Mouse (Mus musculus) mature B cell (primary cell): ENCODE measurements around the gene Enthd1.

Source experiments
- in situ Hi-C: fragments of 300-500 bp; cut with MboI; formaldehyde crosslinking; loops from 2 replicates; pipeline ENCODE4 v1.14.3; 2019

Gene Enthd1

DNA sequence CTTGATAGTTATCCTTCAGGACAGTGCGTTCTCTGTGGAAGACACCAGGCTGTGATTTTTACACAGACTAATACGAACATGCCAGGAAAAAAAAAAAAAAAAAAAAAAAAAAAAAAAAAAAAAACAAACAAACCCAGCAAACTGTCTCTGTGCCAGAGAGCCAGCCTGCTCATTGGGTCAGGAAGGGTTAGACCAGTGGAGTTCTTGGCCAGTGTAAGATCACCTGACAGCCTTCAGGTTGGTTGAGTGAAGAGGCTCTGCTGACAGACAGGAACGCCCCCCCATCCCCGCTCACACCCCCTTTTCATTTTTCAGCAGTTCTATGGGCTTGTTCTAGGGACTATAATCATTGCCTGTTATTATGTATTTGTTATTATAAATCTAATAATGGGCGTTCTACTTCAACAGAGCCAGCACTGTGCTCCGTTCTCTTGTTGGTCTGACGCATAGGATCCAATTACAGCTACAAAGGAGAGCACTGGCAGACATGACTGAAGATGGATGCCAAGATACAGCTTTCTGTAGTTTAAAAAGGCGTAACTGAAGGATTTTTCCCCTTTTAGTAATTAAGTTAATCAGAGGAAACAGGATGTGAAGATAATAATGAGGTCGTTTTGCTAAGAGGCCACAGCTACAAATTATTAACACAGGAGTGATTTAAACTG, 81.8 kb downstream of the Enthd1 start:
- in situ Hi-C loops = no loop called here

DNA sequence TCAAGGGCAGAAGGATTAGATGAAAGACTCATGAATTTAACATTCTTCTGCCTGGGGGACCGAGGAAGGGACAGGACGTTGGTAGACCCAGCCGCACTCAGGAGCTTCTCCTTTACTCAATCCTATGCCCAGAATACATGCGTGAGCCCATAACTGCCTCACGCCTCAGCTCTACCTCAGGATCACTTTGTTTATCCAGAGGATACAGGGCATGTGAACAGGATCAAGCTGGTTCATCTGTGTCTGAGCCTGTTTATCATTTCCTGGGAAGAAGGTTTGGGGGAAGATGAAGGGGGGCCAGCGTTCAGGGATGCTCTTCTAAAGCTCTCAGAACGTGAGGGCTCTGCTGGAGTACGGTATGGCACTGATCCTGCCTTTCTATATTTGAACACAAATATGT, 82.6 kb downstream of the Enthd1 start:
- in situ Hi-C loops = no loop called here

DNA sequence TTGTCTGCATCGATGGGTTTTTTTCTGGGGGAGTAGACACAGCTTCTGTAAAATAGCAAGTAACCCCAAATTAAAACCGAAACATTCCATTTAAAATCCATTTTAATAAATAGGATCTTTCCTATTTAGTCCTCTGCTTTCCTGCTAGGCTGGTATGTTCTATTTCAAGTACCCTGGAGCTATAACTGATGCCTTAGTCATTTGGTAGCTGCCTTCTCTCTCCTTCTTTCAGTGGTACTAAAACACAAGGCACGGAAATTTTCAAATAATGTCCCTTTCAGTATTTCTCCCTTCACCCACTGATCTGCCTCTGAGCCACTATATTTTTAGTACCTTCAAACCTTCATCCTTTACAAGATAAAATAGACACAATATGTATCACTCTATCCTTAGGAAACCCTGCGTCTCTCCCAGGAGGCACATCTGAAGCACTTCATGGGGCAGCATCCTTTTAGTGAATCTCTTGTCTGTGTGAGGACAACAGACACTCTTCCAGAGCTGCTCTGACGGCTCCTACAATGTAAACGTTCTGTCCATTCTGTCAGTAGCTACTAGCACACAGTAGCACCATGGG, 90.4 kb downstream of the Enthd1 start:
- in situ Hi-C loops = no loop called here

DNA sequence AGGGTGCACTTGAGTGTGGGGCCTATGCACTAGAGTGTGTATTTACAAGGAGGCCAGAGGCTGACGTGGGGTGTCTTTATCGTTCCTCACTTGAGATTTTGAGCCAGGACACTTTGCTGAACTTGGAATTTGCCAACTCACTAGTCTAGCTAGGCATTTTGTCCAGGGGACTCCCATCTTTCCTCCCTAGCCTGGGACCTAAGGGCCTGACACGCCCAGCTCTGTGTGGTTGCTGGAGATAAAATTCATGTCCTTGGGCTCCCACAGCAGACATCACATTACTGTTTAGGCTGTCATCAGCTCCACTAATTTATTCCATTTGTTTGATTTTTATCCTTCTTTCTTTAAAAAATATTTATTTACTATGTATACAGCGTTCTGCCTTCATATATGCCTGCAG, 97.1 kb downstream of the Enthd1 start:
- in situ Hi-C loops = no loop called here

DNA sequence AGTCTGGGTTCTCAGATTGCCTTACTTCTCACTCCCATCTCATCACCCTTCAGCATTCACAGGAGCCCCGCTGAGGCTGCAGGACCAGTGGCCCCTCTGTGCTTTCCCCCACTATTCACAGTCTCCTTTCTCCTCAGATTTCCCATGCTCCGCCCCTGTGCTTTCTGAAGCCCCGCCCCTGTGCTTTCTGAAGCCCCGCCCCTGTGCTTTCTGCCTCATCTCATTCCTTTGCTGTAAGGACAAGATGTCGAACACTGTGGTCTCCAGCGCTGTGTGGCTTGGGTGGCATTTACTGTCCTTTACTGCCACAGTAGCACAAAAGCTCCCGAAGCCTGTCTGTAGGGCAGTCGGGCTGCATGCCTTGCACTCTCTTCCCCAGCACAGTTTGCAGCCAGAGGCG, 102.8 kb downstream of the Enthd1 start:
- in situ Hi-C loops = no loop called here

DNA sequence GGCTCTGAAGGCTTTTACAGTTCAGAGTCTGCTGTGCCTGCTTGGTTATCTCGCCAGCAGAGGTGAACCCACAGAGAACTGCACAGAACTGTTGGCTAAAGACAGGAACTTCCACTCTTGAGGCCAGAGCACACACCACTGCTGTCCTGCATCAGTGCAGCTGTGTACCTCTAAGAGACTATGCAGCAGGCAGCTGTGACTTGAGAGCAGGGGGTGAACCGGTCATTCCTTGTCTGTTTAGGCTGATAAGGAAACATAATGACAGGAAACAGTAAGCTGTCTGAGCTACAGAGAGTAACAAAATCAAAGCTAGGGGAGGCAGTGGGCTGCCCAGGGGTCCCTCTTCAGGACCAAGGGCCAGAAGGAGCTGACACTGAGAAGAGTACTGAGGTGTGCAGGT, 103.5 kb downstream of the Enthd1 start:
- in situ Hi-C loops = no loop called here

DNA sequence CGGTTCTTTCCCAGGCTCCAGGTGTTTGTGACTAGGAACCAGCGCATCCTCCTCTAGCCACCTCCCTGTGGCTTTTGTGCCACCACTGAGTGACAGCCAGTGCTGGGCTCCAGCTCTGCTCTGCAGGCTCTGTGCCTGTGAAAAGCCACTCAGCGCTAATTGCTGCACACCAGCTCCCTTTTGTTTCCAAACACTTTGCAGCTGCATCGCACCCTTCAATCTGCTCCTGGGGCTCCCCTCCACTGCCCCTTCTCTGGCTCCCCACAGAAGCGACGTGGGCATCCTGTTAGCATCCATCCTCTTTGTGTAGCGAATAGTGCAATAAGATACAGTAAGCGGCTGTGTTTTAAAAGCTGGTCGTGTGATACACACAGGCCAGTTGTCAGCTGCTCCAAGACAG, 104.9 kb downstream of the Enthd1 start:
- in situ Hi-C loops = no loop called here

DNA sequence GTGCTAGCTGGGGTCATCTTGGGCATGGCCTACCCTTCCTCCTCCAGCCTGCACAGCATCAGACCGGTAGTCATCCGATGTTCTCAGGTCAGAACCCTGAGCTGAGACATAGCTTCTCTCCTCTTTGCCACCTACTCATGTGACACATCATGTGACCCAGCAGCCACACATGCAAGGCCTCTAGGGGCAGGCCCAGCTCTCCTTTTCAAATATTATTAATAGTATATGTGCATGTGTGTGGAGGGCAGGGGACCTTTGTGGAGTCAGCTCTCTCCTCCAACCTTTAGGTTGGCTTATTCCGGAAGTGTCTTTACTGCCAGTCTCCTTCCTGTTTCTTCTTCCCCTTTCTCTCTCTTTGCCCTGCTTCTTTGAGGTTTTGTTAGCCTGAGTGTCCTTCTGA, 107.0 kb downstream of the Enthd1 start:
- in situ Hi-C loops = no loop called here

DNA sequence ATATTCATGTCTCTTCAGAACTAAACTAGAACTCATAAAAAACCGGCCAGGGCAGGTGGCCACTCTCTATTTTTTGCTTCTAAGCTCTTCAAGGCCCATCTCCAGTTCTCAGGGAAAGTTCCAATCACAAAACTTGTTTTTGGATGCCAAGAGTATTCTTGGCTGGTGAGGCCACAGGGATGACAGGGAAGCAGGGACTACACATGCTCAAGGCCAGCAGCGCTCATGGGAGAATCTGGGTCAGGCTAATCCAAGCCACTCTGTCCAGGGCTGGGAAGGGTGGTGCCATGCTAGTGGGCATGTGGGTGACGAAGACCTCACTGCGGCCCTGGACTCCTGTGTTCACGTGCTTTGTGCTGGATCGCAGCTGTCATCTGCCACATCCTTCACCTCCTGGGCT, 110.5 kb downstream of the Enthd1 start:
- in situ Hi-C loops = no loop called here

DNA sequence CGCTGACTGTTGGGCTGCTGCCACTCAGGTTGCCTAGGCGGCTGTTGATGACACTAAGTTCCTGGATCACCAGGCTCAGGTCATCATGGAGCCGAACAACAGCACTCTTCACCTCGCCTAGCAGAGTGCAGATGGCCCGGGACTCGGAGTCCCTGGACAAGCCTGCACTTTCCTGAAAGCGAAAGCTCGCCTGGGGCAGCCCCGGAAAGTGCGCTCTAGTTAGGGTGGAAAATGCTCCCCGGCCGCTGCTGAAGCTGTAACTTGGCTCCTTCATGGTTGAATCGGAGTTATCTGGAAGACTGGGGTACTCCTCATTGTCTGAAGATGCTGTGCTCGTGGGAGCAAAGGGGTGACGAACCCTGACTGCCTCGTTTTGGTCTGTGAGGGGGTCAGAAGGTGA, 112.5 kb downstream of the Enthd1 start:
- in situ Hi-C loops = no loop called here

DNA sequence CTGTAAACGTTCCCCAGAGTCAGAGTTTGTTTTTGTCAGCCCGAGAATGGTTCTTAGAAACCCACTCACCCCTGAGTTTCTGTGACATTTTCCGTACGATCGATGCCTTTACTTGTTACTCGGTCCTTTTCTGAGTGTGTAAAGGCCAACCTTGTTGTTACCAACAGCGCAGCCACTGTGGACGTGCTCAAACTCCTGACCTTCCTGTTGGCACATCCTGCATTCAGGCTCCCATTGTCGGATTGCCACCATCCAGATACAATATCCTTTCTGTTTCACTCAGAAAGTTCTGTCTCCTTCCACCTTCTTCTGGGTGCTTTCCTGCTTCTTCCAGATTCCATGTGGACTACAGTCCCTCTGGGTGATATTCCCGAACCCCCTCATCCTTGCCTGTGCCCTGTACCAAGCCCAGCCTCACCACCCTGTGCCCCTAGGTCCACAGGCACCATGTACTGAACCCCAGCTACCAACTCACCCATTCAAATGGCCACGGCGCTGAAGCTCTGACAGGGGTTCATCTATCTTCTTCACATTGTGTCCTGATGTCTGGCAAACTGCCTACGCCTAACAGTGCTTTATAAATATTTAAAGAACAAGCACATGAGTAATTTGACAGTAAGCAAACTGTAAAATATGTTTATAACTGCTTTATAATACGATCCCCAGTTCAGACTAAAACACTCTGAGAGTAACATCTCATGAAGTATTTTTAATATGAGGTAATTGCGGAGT, 118.8 kb downstream of the Enthd1 start:
- in situ Hi-C loops = no loop called here

DNA sequence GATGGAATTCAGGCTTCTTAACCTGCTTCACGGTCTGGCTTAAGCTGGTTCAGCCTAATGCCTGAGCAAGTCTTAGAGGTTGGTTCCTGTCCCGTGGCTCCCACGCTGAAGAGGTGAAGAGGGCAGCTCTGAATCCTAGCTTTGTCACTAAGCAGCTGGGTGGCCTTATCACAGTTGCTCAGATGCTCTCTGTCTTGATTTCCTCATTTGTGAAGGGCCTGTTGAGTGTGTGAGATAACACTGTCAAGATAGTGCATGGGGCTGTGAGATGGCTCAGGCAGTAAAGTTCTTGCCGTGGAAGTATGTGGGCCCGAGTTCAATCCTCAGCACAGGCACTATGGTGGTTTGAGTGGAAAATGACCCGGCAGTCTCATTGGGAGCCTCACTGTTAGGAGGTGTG, 124.8 kb downstream of the Enthd1 start:
- in situ Hi-C loops = no loop called here

DNA sequence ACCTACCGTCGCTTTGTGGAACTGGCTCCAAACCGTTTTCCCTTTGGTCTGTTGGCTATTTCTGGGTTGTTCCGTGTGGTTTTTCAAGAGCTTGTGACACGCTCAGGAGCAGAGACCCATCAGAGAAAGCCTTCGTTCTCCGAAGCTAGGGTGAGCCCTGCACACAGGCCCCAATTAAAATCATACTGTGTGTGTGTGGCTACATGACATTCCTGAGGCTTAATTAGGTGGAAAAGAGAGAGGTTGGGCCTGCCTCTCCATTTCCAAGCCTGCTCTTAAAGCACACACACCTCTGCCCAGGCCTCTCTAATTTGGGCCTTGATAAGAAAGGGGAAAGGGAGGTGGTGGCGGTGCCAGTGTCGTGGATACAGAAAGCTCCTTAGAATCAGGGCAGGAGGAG, 126.5 kb downstream of the Enthd1 start:
- in situ Hi-C loops = no loop called here

DNA sequence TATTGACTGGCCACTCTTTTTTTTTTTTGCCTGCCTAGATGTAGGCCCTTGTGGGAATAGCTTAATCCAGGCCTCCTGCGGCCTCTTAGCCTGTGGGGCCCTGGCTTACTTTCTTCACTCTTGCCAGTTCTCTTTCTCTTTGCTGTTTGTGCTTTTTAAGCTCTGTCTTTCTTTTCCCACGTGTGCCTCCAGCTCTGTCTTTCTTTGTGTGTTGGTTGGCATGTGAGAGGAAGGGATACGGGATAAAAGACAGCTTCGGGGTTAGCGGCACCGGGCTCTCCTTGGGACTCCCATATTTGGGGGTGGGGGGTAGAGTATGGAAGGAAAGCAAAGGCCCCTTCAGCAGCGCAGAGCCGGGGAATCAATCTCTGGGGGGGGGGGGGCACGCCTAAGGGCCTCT, 127.0 kb downstream of the Enthd1 start:
- in situ Hi-C loops = no loop called here

DNA sequence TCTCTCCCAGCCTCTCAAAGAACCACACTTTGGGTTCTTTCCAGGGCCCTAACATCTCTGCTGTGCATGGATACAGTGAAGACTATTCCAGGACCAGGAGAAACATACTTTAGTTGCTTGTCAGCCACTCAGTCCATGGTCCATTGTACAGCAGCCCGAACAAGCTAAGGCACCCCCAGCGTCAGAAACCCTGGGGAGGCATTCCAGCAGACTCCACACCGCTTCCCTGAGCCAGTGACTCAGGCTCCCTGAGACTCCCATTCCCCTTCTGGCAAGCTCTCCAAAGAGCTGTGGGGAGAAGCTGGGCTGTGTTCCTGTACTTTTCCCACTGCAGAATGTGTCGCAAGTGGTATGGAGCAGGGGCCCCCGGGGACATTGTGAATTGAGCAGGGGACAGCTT, 128.0 kb downstream of the Enthd1 start:
- in situ Hi-C loops = no loop called here

DNA sequence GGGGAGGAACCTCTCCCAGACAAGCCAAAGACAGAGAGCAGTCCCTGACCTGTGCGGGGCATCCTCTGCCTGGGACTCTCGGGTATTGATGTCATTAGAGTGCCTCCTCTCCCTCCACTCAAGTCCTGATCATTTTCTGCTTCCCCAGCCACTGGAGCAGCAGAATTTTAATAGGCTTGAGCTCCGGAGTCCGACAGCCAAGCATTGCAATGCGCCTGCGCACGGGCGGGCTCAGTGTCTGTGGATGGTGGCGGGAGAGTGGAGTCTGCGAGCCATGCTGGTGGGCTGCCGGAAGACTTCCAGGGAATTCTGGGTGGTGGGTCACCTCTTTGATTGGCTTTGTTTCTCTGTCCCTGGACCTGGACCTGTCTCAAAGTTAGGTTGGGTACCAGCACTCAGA, 134.6 kb downstream of the Enthd1 start:
- in situ Hi-C loops = no loop called here

DNA sequence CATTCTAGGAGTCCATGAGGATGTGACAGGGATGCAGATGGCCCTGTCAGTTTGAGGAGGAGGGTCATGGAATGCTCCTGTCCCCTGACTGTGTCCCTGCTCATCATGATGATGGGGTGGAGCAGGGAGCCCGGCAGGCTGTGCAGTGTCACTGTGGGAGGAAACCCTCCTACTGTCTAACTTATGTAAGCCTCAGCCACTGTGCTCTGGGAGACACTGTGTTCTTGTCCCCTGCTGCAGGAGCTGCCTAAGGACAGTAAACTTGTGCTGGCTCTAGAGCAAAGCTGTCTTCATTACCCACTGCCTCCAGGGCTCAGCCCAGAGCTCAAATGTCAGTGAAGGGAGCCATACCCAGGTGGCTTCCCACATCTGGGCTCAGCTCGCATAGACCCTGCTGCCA, 146.8 kb downstream of the Enthd1 start:
- in situ Hi-C loops = no loop called here

DNA sequence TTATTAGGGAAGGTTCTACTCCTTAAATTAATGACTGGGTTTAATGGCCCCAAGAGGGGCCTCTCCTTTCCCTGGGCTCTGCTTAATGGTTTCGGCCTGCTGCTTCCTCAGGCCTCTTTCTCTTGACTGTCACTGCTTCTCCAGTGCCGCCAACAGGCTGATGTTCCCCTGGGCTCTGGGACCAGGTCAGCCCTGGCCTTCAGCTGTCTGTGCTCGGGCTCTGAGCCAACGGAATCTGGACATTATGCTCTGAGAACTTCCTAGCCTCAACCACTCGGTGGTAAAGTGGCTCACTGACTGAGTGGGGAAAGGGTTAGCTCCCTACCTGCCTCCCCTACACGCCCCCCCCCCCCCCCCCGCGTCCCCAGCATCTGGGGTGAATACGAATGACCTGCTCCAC, 147.9 kb downstream of the Enthd1 start:
- in situ Hi-C loops = no loop called here

DNA sequence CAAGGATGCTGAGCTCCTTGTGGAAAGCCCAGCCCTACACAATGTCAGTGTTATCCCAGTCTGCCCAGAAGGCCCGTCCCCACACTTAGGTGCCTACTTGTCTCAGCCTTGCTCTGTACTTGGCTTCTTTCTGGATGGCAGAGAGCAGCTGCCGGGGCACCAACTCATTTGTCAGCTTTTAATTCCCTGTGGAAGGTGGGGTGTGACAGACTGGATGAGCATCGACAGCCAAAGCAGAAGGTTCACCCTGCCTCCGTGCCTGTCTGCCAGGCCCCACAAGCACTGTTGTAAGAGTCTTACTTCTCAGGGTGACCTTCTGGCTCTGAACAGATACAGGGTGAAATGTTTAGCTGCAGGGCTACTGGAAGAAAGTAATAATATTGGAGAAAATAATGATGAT, 149.8 kb downstream of the Enthd1 start:
- in situ Hi-C loops = no loop called here

DNA sequence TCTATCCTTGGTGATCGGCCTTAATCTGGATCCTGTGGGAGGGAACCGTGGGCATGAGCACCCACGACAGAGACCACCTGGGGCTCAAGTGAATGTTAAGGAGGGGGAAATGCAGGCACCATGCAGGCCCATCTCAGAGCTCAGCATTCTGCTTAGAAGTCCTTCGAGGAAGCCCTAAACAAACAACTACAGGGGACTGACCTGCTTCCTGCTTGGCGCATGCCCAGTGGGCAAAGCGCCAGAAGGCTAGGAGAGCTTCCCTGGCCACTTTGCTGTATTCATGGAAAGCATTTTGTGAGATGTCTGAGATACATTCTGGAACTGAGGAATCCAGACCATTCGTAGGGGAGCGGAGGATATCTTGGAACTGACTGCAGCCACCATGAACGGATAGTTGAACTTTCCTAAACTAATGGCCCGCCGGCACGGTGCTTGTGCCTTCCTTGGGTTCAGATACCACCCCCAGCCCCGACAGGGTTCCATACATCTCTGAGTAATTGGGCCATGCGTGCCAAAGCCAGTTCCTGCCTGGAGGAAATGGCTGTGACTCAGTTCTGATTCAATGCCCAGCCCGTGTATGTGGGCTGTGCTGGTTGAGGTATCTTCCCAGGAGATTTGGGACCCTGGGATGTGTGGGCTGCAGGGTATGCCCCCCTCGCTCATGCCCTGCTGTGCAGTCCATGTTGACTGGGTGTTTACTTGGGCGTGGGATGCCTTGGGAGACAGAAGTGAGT, 150.8 kb downstream of the Enthd1 start:
- in situ Hi-C loops = no loop called here

DNA sequence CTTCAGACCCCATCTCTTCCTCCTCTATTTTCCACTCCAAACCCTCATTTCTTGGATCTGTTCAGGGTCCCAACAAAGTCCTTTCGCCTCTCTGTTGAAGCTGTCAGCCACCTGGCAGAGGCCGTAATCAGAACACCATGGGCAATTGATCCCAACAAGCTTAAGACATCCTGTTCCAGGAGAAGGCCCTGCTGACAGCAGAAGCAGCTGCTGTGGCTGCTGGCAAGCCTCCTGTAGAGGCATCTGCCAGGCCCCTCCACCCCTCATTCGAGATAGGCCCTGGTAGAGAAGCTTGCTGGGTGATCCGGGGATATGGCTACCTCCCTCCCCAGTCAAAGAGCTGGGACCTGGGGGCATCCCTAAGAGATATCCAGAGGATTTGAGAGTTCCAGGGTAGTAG, 151.9 kb downstream of the Enthd1 start:
- in situ Hi-C loops = no loop called here

DNA sequence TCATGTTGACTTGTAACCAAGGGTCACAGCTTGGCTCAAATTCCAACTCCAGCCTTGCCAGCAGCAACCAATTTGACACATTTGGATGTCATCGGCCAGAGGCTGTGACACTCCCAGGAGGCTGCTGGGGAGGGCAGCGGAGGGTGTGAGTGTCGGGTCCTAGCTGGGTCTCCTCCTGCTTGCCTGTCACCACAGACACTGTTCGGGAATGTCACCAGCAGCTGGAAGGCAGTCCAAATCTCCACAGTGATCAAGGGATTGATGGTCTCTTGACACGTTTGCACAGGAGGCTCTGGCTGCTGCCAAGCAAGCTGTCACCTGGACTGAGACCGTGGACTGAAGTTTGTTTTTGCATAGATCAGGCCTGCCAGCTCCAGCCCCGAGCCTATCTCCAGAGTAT, 154.3 kb downstream of the Enthd1 start:
- in situ Hi-C loops = no loop called here

DNA sequence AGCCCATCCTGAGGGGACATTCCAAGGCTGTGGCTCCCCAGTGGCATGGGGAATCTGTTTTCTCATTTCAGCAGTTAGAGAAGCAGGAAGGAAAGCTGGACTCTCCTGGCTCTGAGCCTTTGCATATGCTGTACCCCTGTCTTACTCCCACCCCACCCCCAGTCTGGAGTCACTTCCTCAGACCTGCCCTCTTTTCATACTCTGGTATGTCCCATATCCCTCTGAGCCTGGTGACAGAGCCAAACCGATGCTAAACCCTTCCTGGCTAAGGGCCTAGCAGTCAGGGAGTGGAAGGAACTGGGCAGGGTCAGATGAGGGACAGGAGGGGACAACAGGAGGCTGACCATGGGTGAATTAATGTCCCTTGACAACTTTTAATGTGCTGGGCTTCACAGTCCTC, 157.1 kb downstream of the Enthd1 start:
- in situ Hi-C loops = no loop called here
